Mouse (Mus musculus): Measurements from ENCODE around the gene Pex14.

GRCm38 (mm10) chr4:148978926-148979325 is 120.8 kb downstream of the Pex14 start:
- TF ChIP-seq POLR2A (IDR thresholded peaks at IDR 0.05; ENCODE audit: low read depth, low read length) (no peak), CTCF (IDR thresholded peaks at IDR 0.05; ENCODE audit: extremely low read depth, insufficient read depth, insufficient read length, insufficient replicate concordance) (no peak)

All from spleen, adult 2 months (tissue).